Comparison of ENCODE assay signal across 28 mouse cellular contexts in genomic region chr1:79714152-79714923, GRCm38 (mm10). TPM values are rescaled to one million over a fixed set of nuclear protein-coding genes. Genes with fewer than 3 reads are reported as not detected.
DNase-seq lines count a peak whose midpoint lies in the region; ATAC-seq and TF ChIP-seq lines count a peak whose summit lies in the region.
"Had no signal": no experiment of that assay in that cellular context is flagged by ENCODE, and none has a peak within 500 bp of the region (broad histone marks: within the 10 kb centered on the region; RNA-seq: fewer than 3 reads in every experiment).

No protein-coding gene starts in this region.

- DNase-seq in kidney, adult 2 months, result peak; percentile 87
- peak; percentile 39 for DNase-seq in adipocyte (ENCODE audit: low spot score)
- peak; percentile 64 to 86 for DNase-seq in kidney, postnatal 25 days
- no peak for DNase-seq in hindbrain, embryonic 11.5 days (ENCODE audit: low spot score)
- no peak for DNase-seq in forebrain, embryonic 11.5 days (ENCODE audit: low spot score)
- DNase-seq: adrenal gland, adult 8-10 months; cerebellum, adult 18-20 months; cerebellum, postnatal 14 days; gastrocnemius, postnatal 10 days; heart, adult 18-20 months; heart, postnatal 14 days; layer of hippocampus, adult 9-11 months; retina, postnatal 1 day; right cerebral cortex, postnatal 25 days; spleen, adult 18-20 months; thymus, postnatal 14 days had no signal

- H3K27ac ChIP-seq in kidney, adult 2 months (ENCODE audit: insufficient read depth, low read depth, low read length), result peak overlapping the region; percentile 74
- H3K27ac ChIP-seq in kidney, embryonic 14.5 days (ENCODE audit: low read depth, low read length), result no peak overlapping the region
- H3K27ac ChIP-seq in embryonic fibroblast, embryonic 13.5 days (ENCODE audit: insufficient read depth, low read length), result peak overlapping the region; percentile 16; the same call in 1 of the 2 replicates
- no peak overlapping the region for H3K27ac ChIP-seq in hindbrain, embryonic 11.5 days (ENCODE audit: low read depth, low read length)
- H3K27ac ChIP-seq in forebrain, embryonic 11.5 days (ENCODE audit: low read depth, low read length), result no peak overlapping the region
- H3K27ac ChIP-seq: forebrain, embryonic 12.5 days; heart, embryonic 13.5 days; hindbrain, embryonic 14.5 days; left cerebral cortex, adult 2 months; liver, embryonic 15.5 days; lung, embryonic 15.5 days; macrophage; neural tube, embryonic 12.5 days had no signal

- no peak overlapping the region for H3K9ac ChIP-seq in kidney, embryonic 14.5 days (ENCODE audit: low read depth, low read length)
- no peak overlapping the region for H3K9ac ChIP-seq in hindbrain, embryonic 11.5 days (ENCODE audit: low read depth, low read length)
- H3K9ac ChIP-seq in forebrain, embryonic 11.5 days (ENCODE audit: low read length), result no peak overlapping the region
- H3K9ac ChIP-seq: forebrain, embryonic 12.5 days; heart, embryonic 13.5 days; hindbrain, embryonic 14.5 days; liver, embryonic 15.5 days; lung, embryonic 15.5 days; neural tube, embryonic 12.5 days had no signal

- H3K4me2 ChIP-seq in kidney, embryonic 14.5 days (replicated peaks; ENCODE audit: low read depth, low read length), result no peak overlapping the region
- H3K4me2 ChIP-seq in hindbrain, embryonic 11.5 days (replicated peaks; ENCODE audit: low read depth, low read length), result no peak overlapping the region
- no peak overlapping the region for H3K4me2 ChIP-seq in forebrain, embryonic 11.5 days (ENCODE audit: low read depth, low read length, severe bottlenecking)
- H3K4me2 ChIP-seq: forebrain, embryonic 12.5 days; heart, embryonic 13.5 days; hindbrain, embryonic 14.5 days; liver, embryonic 15.5 days; lung, embryonic 15.5 days; midbrain, embryonic 11.5 days; neural tube, embryonic 12.5 days had no signal

- ATAC-seq in kidney, embryonic 14.5 days (ENCODE audit: low FRiP score, low TSS enrichment), result no peak
- ATAC-seq in hindbrain, embryonic 11.5 days (ENCODE audit: low FRiP score), result no peak
- ATAC-seq in forebrain, embryonic 11.5 days (replicated peaks; ENCODE audit: low FRiP score), result no peak
- ATAC-seq: inflammation-experienced regulatory T-cells, adult 6 months had no signal

- no peak overlapping the region for H3K4me3 ChIP-seq in kidney, adult 2 months (ENCODE audit: insufficient read depth, low read depth, low read length)
- no peak overlapping the region for H3K4me3 ChIP-seq in kidney, embryonic 14.5 days (ENCODE audit: low read length)
- no peak overlapping the region for H3K4me3 ChIP-seq in embryonic fibroblast, embryonic 13.5 days (ENCODE audit: insufficient read depth, low read length)
- H3K4me3 ChIP-seq in hindbrain, embryonic 11.5 days (ENCODE audit: low read depth, low read length), result no peak overlapping the region
- H3K4me3 ChIP-seq in forebrain, embryonic 11.5 days (ENCODE audit: low read depth, low read length), result no peak overlapping the region
- H3K4me3 ChIP-seq: forebrain, embryonic 12.5 days; heart, embryonic 13.5 days; left cerebral cortex, adult 2 months; liver, embryonic 15.5 days; lung, embryonic 15.5 days; neural tube, embryonic 12.5 days had no signal

- no peak for TF ChIP-seq POLR2A in kidney, adult 2 months (IDR thresholded peaks at IDR 0.05; ENCODE audit: low read depth, low read length)
- no peak for TF ChIP-seq POLR2A in embryonic fibroblast, embryonic 13.5 days (IDR thresholded peaks at IDR 0.05; ENCODE audit: low read depth, low read length)

- TF ChIP-seq CTCF in kidney, adult 2 months (conservative IDR thresholded peaks at IDR 0.05; ENCODE audit: insufficient read depth, insufficient read length, low read depth, low read length), result no peak
- TF ChIP-seq CTCF in embryonic fibroblast, embryonic 13.5 days (IDR thresholded peaks at IDR 0.05; ENCODE audit: borderline replicate concordance, insufficient read depth, low read length), result no peak

- H3K36me3 ChIP-seq in kidney, adult 2 months (ENCODE audit: control insufficient read depth, insufficient read depth, low read length), result no peaks in the 10 kb centered on the region; the same call in 1 of the 2 replicates
- peaks cover 10% of the 10 kb centered on the region; the same call in 1 of the 2 replicates for H3K36me3 ChIP-seq in kidney, embryonic 14.5 days (ENCODE audit: control insufficient read depth, insufficient read depth, low read length)
- no peaks in the 10 kb centered on the region for H3K36me3 ChIP-seq in hindbrain, embryonic 11.5 days (ENCODE audit: control insufficient read depth, insufficient read depth, low read length)
- H3K36me3 ChIP-seq in forebrain, embryonic 11.5 days (ENCODE audit: control insufficient read depth, insufficient read depth, low read length), result no peaks in the 10 kb centered on the region
- H3K36me3 ChIP-seq: forebrain, embryonic 12.5 days had no signal

- WGBS in kidney, adult 2 months, result 58% methylated on average over 13 of the region's 13 CpGs
- 87% methylated on average over 13 of the region's 13 CpGs for WGBS in kidney, embryonic 14.5 days
- WGBS in hindbrain, embryonic 11.5 days, result 90% methylated on average over 13 of the region's 13 CpGs
- 91% methylated on average over 13 of the region's 13 CpGs for WGBS in forebrain, embryonic 11.5 days

- peaks cover 20% of the 10 kb centered on the region for H3K4me1 ChIP-seq in kidney, adult 2 months (ENCODE audit: control insufficient read depth, insufficient read depth, low read length)
- H3K4me1 ChIP-seq in kidney, embryonic 14.5 days (ENCODE audit: control insufficient read depth, insufficient read depth, low read length), result no peaks in the 10 kb centered on the region
- no peaks in the 10 kb centered on the region for H3K4me1 ChIP-seq in embryonic fibroblast, embryonic 13.5 days (ENCODE audit: control insufficient read depth, insufficient read depth, low read length)
- no peaks in the 10 kb centered on the region for H3K4me1 ChIP-seq in hindbrain, embryonic 11.5 days (replicated peaks; ENCODE audit: control insufficient read depth, insufficient read depth, low read length)
- no peaks in the 10 kb centered on the region for H3K4me1 ChIP-seq in forebrain, embryonic 11.5 days (replicated peaks; ENCODE audit: control insufficient read depth, insufficient read depth, low read length)
- H3K4me1 ChIP-seq: forebrain, embryonic 12.5 days; neural tube, embryonic 12.5 days had no signal

- H3K27me3 ChIP-seq in kidney, adult 2 months (replicated peaks; ENCODE audit: control insufficient read depth, insufficient read depth, low read length), result no peaks in the 10 kb centered on the region
- H3K27me3 ChIP-seq in kidney, embryonic 14.5 days (ENCODE audit: control insufficient read depth, insufficient read depth, low read length), result no peaks in the 10 kb centered on the region
- no peaks in the 10 kb centered on the region for H3K27me3 ChIP-seq in hindbrain, embryonic 11.5 days (ENCODE audit: control insufficient read depth, insufficient read depth, low read length)
- H3K27me3 ChIP-seq in forebrain, embryonic 11.5 days (ENCODE audit: control insufficient read depth, insufficient read depth, low read length), result no peaks in the 10 kb centered on the region
- H3K27me3 ChIP-seq: forebrain, embryonic 12.5 days; heart, embryonic 13.5 days; liver, embryonic 15.5 days; lung, embryonic 15.5 days; neural tube, embryonic 12.5 days had no signal

- no peaks in the 10 kb centered on the region for H3K9me3 ChIP-seq in kidney, embryonic 14.5 days (ENCODE audit: control insufficient read depth, low read length)
- no peaks in the 10 kb centered on the region for H3K9me3 ChIP-seq in hindbrain, embryonic 11.5 days (ENCODE audit: control insufficient read depth, low read length)
- no peaks in the 10 kb centered on the region for H3K9me3 ChIP-seq in forebrain, embryonic 11.5 days (ENCODE audit: control insufficient read depth, low read length)
- H3K9me3 ChIP-seq: forebrain, embryonic 12.5 days; heart, embryonic 13.5 days; liver, embryonic 15.5 days; lung, embryonic 15.5 days; neural tube, embryonic 12.5 days had no signal

RNA-seq across cellular contexts. Expression of gene Ap1s3, which starts 42.6 kb away (rescaled TPM):
- 30.3 and 43.7 TPM in 2 replicates for polyA plus RNA-seq in kidney, adult 2 months (2012; rRNA removed)
- 0.92 and 2.0 TPM in 2 replicates for polyA plus RNA-seq in kidney, embryonic 14.5 days (2014; fragmentation: Nextera tagmentation; extraction: Ambion mirVana)
- 1.2 and 3.0 TPM in 2 replicates for polyA plus RNA-seq in embryonic fibroblast, embryonic 13.5 days (2011; ENCODE audit: insufficient read length, low read depth, missing spikeins)
- 0.18 and 0.29 TPM in 2 replicates for polyA plus RNA-seq in hindbrain, embryonic 11.5 days (2014; fragmentation: Nextera tagmentation; extraction: Ambion mirVana)
- polyA plus RNA-seq in forebrain, embryonic 11.5 days (2014; fragmentation: Nextera tagmentation; extraction: Ambion mirVana), result 0.17 TPM in 1 of 2 replicates, not detected in the other
- polyA plus RNA-seq: neural tube, embryonic 12.5 days had no signal

Comparison
In these comparisons a context has a peak if more than half of its experiments do, and no peak if none do; other contexts are left out.
1. H3K27ac ChIP-seq: peak in kidney, adult 2 months (single experiment) and embryonic fibroblast, embryonic 13.5 days (single experiment); none in kidney, embryonic 14.5 days (single experiment), hindbrain, embryonic 11.5 days (single experiment) and forebrain, embryonic 11.5 days (single experiment).
2. DNase-seq: peak in kidney, adult 2 months (single experiment), adipocyte (single experiment) and kidney, postnatal 25 days (2 of 2); none in hindbrain, embryonic 11.5 days (single experiment) and forebrain, embryonic 11.5 days (single experiment).